Mouse (Mus musculus) liver, postnatal 0 days (tissue): Measurements from ENCODE around the gene Gm20388.

Source experiments
- CTCF ChIP-seq: sonication (generic); IDR thresholded peaks from 2 replicates; pipeline ENCODE4 v1.5.1; 2016; ENCODE audit warnings: antibody characterized with exemption, low read depth
- EP300 ChIP-seq: IDR thresholded peaks from 2 replicates; pipeline ENCODE4 v1.6.1; 2016; ENCODE audit warnings: antibody characterized with exemption, low read depth, mild to moderate bottlenecking

DNA sequence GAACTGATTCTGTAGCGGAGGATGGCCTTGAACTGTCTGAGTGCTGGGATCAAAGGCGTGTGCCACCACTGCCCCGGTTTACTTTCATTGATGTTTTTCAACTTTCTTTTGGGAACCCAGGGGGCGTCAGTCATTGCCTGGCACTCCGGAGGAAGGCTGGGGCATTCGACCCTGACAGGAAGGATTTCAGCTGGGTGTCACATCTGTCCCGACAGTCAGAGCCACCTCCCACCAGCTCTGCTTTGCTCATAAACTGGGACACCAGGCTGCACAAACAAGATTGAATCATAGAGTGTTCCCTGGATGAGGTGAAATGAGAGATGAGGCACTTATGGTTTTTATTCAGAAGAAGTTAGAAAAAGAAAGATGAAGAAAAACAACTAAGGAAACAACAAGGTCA, 41.6 kb downstream of the Gm20388 start:
- no peak for TF ChIP-seq CTCF
- no peak for TF ChIP-seq EP300
